Mouse (Mus musculus) megakaryocyte, embryonic 14.5 days (primary cell): ENCODE results near the gene Slc15a1.

Experiments
- FLI1 ChIP-seq: IDR thresholded peaks from 2 replicates; pipeline ENCODE4 v1.6.1; 2012; ENCODE audit warnings: low read length, inconsistent platforms, mixed read lengths
- GATA1 ChIP-seq: IDR thresholded peaks from 3 replicates; pipeline ENCODE4 v1.6.1; 2012; ENCODE audit warnings: mixed read lengths, low read length, inconsistent platforms, borderline replicate concordance

DNA sequence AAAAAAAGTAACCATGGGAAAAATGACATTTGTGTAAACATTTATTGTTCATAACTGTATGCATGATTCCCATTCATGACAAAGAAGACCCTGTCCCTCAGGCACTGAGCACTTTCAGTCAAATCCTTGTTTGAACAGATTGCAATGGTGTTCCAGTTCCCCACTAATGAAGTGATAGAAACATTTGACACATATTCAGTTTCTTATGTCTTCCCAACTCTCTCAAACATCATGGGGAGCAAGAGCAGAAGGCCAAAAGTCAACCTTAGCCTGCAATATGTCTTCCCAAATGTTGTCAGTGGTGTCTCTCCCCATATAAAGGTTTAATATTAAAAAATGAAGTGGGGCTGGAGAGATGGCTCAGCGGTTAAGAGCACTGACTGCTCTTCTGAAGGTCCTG, 19.3 kb downstream of the Slc15a1 start:
- TF ChIP-seq FLI1 = no peak
- no peak for TF ChIP-seq GATA1
